Mouse (Mus musculus) bone marrow macrophage, adult 2 months (primary cell): ENCODE data around the gene B3gntl1.

Experiments
- CTCF ChIP-seq: IDR thresholded peaks from 2 replicates; pipeline ENCODE4 v1.5.1; 2012; ENCODE audit warnings: low read depth, mild to moderate bottlenecking, low read length, moderate library complexity
- POLR2A ChIP-seq: IDR thresholded peaks from 2 replicates; pipeline ENCODE4 v1.6.1; 2012; ENCODE audit warnings: mild to moderate bottlenecking, low read depth, low read length, borderline replicate concordance

GRCm38 (mm10) chr11:121615961-121616485 is 56.9 kb downstream of the B3gntl1 start:
- TF ChIP-seq CTCF, result no peak
- TF ChIP-seq POLR2A, result no peak
